Mouse (Mus musculus): ENCODE data around the gene Gm2431. TPM values are rescaled to one million over a fixed set of nuclear protein-coding genes. Genes with fewer than 3 reads are reported as not detected.

Gm2431 gene
- not detected in 2 replicates for polyA plus RNA-seq (2015; fragmentation: Nextera tagmentation; extraction: Ambion mirVana)

GRCm38 (mm10) chr7:142258254-142258653 lies at the start of gene Gm2431:
Gm2431 (minus strand) TSS chr7:142258354.

GRCm38 (mm10) chr7:142303249-142303648 lies 45.1 kb upstream of the Gm2431 start, which contains the start of gene Krtap5-4:
Krtap5-4 (plus strand) TSS chr7:142303549.

GRCm38 (mm10) chr7:142297018-142297417 lies 38.9 kb upstream of the Gm2431 start, which contains the start of gene Krtap5-1:
Krtap5-1 (minus strand) TSS chr7:142297118.

GRCm38 (mm10) chr7:142274263-142274662 lies 16.1 kb upstream of the Gm2431 start, which contains the start of gene Gm4559:
Gm4559 (minus strand) TSS chr7:142274363.

GRCm38 (mm10) chr7:142240978-142241377 lies 17.2 kb downstream of the Gm2431 start, which contains the start of gene Gm40460:
Gm40460 (minus strand) TSS chr7:142241078.

GRCm38 (mm10) chr7:142229871-142230270 lies 28.3 kb downstream of the Gm2431 start, which contains the start of gene Krtap5-5:
Krtap5-5 (minus strand) TSS chr7:142229971.

GRCm38 (mm10) chr7:142211559-142211958 lies 46.6 kb downstream of the Gm2431 start, which contains the start of gene Gm7579:
Gm7579 (plus strand) TSS chr7:142211859.

Other genes with a start within 250 kb of the Gm2431 start
- gene Mob2, start 197.3 kb downstream of the Gm2431 start, polyA plus RNA-seq (2015; fragmentation: Nextera tagmentation; extraction: Ambion mirVana), result 61.1 and 65.1 TPM in 2 replicates
- 6.7 and 7.6 TPM in 2 replicates for gene Dusp8, start 162.5 kb downstream of the Gm2431 start, polyA plus RNA-seq (2015; fragmentation: Nextera tagmentation; extraction: Ambion mirVana)
- not detected in 2 replicates for gene Gm45618, start 137.6 kb downstream of the Gm2431 start, polyA plus RNA-seq (2015; fragmentation: Nextera tagmentation; extraction: Ambion mirVana)
- not detected in 2 replicates for gene Gm39115, start 122.3 kb downstream of the Gm2431 start, polyA plus RNA-seq (2015; fragmentation: Nextera tagmentation; extraction: Ambion mirVana)
- gene Gm45337, start 113.7 kb downstream of the Gm2431 start, polyA plus RNA-seq (2015; fragmentation: Nextera tagmentation; extraction: Ambion mirVana), result not detected in 2 replicates
- gene Gm29735, start 101.2 kb downstream of the Gm2431 start, polyA plus RNA-seq (2015; fragmentation: Nextera tagmentation; extraction: Ambion mirVana), result not detected in 2 replicates
- not detected in 2 replicates for gene Gm4553, start 92.6 kb downstream of the Gm2431 start, polyA plus RNA-seq (2015; fragmentation: Nextera tagmentation; extraction: Ambion mirVana)
- not detected in 2 replicates for gene Krtap5-2, start 82.3 kb downstream of the Gm2431 start, polyA plus RNA-seq (2015; fragmentation: Nextera tagmentation; extraction: Ambion mirVana)
- not detected in 2 replicates for gene Gm10153, start 68.0 kb downstream of the Gm2431 start, polyA plus RNA-seq (2015; fragmentation: Nextera tagmentation; extraction: Ambion mirVana)
- not detected in 2 replicates for gene Krtap5-3, start 57.0 kb downstream of the Gm2431 start, polyA plus RNA-seq (2015; fragmentation: Nextera tagmentation; extraction: Ambion mirVana)
- gene Gm7579, start 46.5 kb downstream of the Gm2431 start, polyA plus RNA-seq (2015; fragmentation: Nextera tagmentation; extraction: Ambion mirVana), result not detected in 2 replicates
- not detected in 2 replicates for gene Krtap5-5, start 28.4 kb downstream of the Gm2431 start, polyA plus RNA-seq (2015; fragmentation: Nextera tagmentation; extraction: Ambion mirVana)
- gene Gm40460, start 17.3 kb downstream of the Gm2431 start, polyA plus RNA-seq (2015; fragmentation: Nextera tagmentation; extraction: Ambion mirVana), result not detected in 2 replicates
- not detected in 2 replicates for gene Gm4559, start 16.0 kb upstream of the Gm2431 start, polyA plus RNA-seq (2015; fragmentation: Nextera tagmentation; extraction: Ambion mirVana)
- gene Krtap5-1, start 38.8 kb upstream of the Gm2431 start, polyA plus RNA-seq (2015; fragmentation: Nextera tagmentation; extraction: Ambion mirVana), result not detected in 2 replicates
- not detected in 2 replicates for gene Krtap5-4, start 45.2 kb upstream of the Gm2431 start, polyA plus RNA-seq (2015; fragmentation: Nextera tagmentation; extraction: Ambion mirVana)
- 0.92 and 1.7 TPM in 2 replicates for gene Ifitm10, start 115.4 kb upstream of the Gm2431 start, polyA plus RNA-seq (2015; fragmentation: Nextera tagmentation; extraction: Ambion mirVana)
- 1.6 TPM in 1 of 2 replicates, not detected in the other for gene Gm49369, start 124.3 kb upstream of the Gm2431 start, polyA plus RNA-seq (2015; fragmentation: Nextera tagmentation; extraction: Ambion mirVana)
- gene Ctsd, start 129.7 kb upstream of the Gm2431 start, polyA plus RNA-seq (2015; fragmentation: Nextera tagmentation; extraction: Ambion mirVana), result 340 and 391 TPM in 2 replicates
- gene Syt8, start 176.5 kb upstream of the Gm2431 start, polyA plus RNA-seq (2015; fragmentation: Nextera tagmentation; extraction: Ambion mirVana), result 0.24 and 0.30 TPM in 2 replicates
- 11,644 and 12,538 TPM in 2 replicates for gene Tnni2, start 183.5 kb upstream of the Gm2431 start, polyA plus RNA-seq (2015; fragmentation: Nextera tagmentation; extraction: Ambion mirVana)
- gene Lsp1, start 202.5 kb upstream of the Gm2431 start, polyA plus RNA-seq (2015; fragmentation: Nextera tagmentation; extraction: Ambion mirVana), result 46.9 and 49.3 TPM in 2 replicates
- gene Tnnt3, start 240.5 kb upstream of the Gm2431 start, polyA plus RNA-seq (2015; fragmentation: Nextera tagmentation; extraction: Ambion mirVana), result 12,415 and 13,066 TPM in 2 replicates